Mouse (Mus musculus): ENCODE data around the gene Banf1. TPM values are rescaled to one million over a fixed set of nuclear protein-coding genes. Genes with fewer than 3 reads are reported as not detected.

Gene Banf1
- polyA plus RNA-seq, 2 experiments: 125 to 263 TPM

- H3K27me3 ChIP-seq (ENCODE audit: control insufficient read depth, insufficient read depth, low read length): no peaks in the 10 kb centered on the region
- H3K4me2 ChIP-seq (ENCODE audit: low read depth): no peak overlapping the region
- no peaks in the 10 kb centered on the region for H3K4me1 ChIP-seq (replicated peaks; ENCODE audit: control insufficient read depth in 2 of 2, insufficient read depth in 2 of 2, low read length in 1 of 2)
- no peak overlapping the region for H3K9ac ChIP-seq (replicated peaks)
- H3K9me3 ChIP-seq (ENCODE audit: control insufficient read depth, low read length): no peaks in the 10 kb centered on the region
- TF ChIP-seq EP300 (IDR thresholded peaks at IDR 0.05; ENCODE audit: low read depth): no peak
- TF ChIP-seq CTCF (IDR thresholded peaks at IDR 0.05; ENCODE audit: low read depth): no peak
- H3K4me3 ChIP-seq (ENCODE audit: insufficient read depth in 1 of 2, low read depth in 2 of 2, low read length in 2 of 2): no peak overlapping the region
- DNase-seq (ENCODE audit: low read depth in 3 of 3, low spot score in 3 of 3) (no peak), ATAC-seq (ENCODE audit: insufficient read depth) (no peak)
- H3K36me3 ChIP-seq (replicated peaks; ENCODE audit: control insufficient read depth, insufficient read depth, low read depth): no peaks in the 10 kb centered on the region
- no peak overlapping the region for H3K27ac ChIP-seq
- 72% methylated on average over 19 of the region's 19 CpGs for WGBS (ENCODE audit: insufficient replicate concordance)
Measured at GRCm38 (mm10) chr19:5327970-5328369, 39.0 kb downstream of the Banf1 start.

DNA sequence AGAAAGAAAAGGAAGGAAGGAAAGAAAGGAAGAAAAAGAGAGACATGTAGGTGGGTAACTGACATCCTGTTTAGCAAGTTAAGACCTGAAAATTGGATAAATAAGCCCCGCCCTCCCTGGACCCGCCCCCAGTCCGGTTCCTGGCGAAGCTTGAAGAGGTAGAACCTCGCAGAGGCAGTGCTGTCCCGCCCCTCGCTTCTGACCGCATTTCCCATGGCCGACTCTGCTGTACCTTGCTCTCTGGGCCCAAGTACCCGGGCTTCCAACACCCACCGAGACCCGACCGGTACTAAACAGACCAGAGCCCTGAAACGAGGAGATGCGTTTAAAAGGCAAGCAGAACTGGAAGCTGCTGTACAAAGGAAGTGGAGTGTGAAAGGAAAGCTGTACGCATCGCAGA lies 43.2 kb downstream of the Banf1 start:
- no peak overlapping the region for H3K4me3 ChIP-seq (ENCODE audit: insufficient read depth in 1 of 2, low read depth in 2 of 2, low read length in 2 of 2)
- no peaks in the 10 kb centered on the region for H3K36me3 ChIP-seq (replicated peaks; ENCODE audit: control insufficient read depth, insufficient read depth, low read depth)
- ATAC-seq (ENCODE audit: insufficient read depth) (no peak), DNase-seq (ENCODE audit: low read depth in 3 of 3, low spot score in 3 of 3) (no peak)
- 39% methylated on average over 17 of the region's 17 CpGs for WGBS (ENCODE audit: insufficient replicate concordance)
- no peak for TF ChIP-seq EP300 (IDR thresholded peaks at IDR 0.05; ENCODE audit: low read depth)
- TF ChIP-seq CTCF (IDR thresholded peaks at IDR 0.05; ENCODE audit: low read depth): no peak
- no peak overlapping the region for H3K27ac ChIP-seq
- H3K9me3 ChIP-seq (ENCODE audit: control insufficient read depth, low read length): no peaks in the 10 kb centered on the region
- no peak overlapping the region for H3K9ac ChIP-seq (replicated peaks)
- no peak overlapping the region for H3K4me2 ChIP-seq (ENCODE audit: low read depth)
- no peaks in the 10 kb centered on the region for H3K27me3 ChIP-seq (ENCODE audit: control insufficient read depth, insufficient read depth, low read length)
- no peaks in the 10 kb centered on the region for H3K4me1 ChIP-seq (replicated peaks; ENCODE audit: control insufficient read depth in 2 of 2, insufficient read depth in 2 of 2, low read length in 1 of 2)

Other genes with a start within 250 kb of the Banf1 start
- 2.3 and 3.5 TPM in 2 replicates for gene Klc2, start 248.6 kb downstream of the Banf1 start, polyA plus RNA-seq (2012; rRNA removed)
- gene Klc2, start 248.6 kb downstream of the Banf1 start, polyA plus RNA-seq (2014; fragmentation: Nextera tagmentation; extraction: Ambion mirVana): 1.3 and 1.6 TPM in 2 replicates
- gene Pacs1, start 94.0 kb downstream of the Banf1 start, polyA plus RNA-seq (2012; rRNA removed): 8.3 and 10.5 TPM in 2 replicates
- 8.2 and 9.9 TPM in 2 replicates for gene Pacs1, start 94.0 kb downstream of the Banf1 start, polyA plus RNA-seq (2014; fragmentation: Nextera tagmentation; extraction: Ambion mirVana)
- gene Sf3b2, start 71.7 kb downstream of the Banf1 start, polyA plus RNA-seq (2012; rRNA removed): 45.0 and 52.5 TPM in 2 replicates
- 98.4 and 116 TPM in 2 replicates for gene Sf3b2, start 71.7 kb downstream of the Banf1 start, polyA plus RNA-seq (2014; fragmentation: Nextera tagmentation; extraction: Ambion mirVana)
- 0.03 and 0.08 TPM in 2 replicates for gene Gal3st3, start 68.8 kb downstream of the Banf1 start, polyA plus RNA-seq (2012; rRNA removed)
- 0.04 TPM in 1 of 2 replicates, not detected in the other for gene Gal3st3, start 68.8 kb downstream of the Banf1 start, polyA plus RNA-seq (2014; fragmentation: Nextera tagmentation; extraction: Ambion mirVana)
- not detected in 2 replicates for gene Catsper1, start 31.4 kb downstream of the Banf1 start, polyA plus RNA-seq (2012; rRNA removed)
- gene Catsper1, start 31.4 kb downstream of the Banf1 start, polyA plus RNA-seq (2014; fragmentation: Nextera tagmentation; extraction: Ambion mirVana): not detected in 2 replicates
- gene Cst6, start 17.6 kb downstream of the Banf1 start, polyA plus RNA-seq (2012; rRNA removed): 0.01 and 0.06 TPM in 2 replicates
- 0.43 TPM in 1 of 2 replicates, not detected in the other for gene Cst6, start 17.6 kb downstream of the Banf1 start, polyA plus RNA-seq (2014; fragmentation: Nextera tagmentation; extraction: Ambion mirVana)
- gene Eif1ad, start 427 bp downstream of the Banf1 start, polyA plus RNA-seq (2012; rRNA removed): 18.4 and 22.0 TPM in 2 replicates
- 22.9 and 24.3 TPM in 2 replicates for gene Eif1ad, start 427 bp downstream of the Banf1 start, polyA plus RNA-seq (2014; fragmentation: Nextera tagmentation; extraction: Ambion mirVana)
- gene Sart1, start 21.5 kb upstream of the Banf1 start, polyA plus RNA-seq (2012; rRNA removed): 13.1 and 21.7 TPM in 2 replicates
- gene Sart1, start 21.5 kb upstream of the Banf1 start, polyA plus RNA-seq (2014; fragmentation: Nextera tagmentation; extraction: Ambion mirVana): 24.1 and 26.6 TPM in 2 replicates
- not detected in 2 replicates for gene Tsga10ip, start 35.4 kb upstream of the Banf1 start, polyA plus RNA-seq (2012; rRNA removed)
- gene Tsga10ip, start 35.4 kb upstream of the Banf1 start, polyA plus RNA-seq (2014; fragmentation: Nextera tagmentation; extraction: Ambion mirVana): 0.09 TPM in 1 of 2 replicates, not detected in the other
- 38.6 and 64.0 TPM in 2 replicates for gene Drap1, start 57.8 kb upstream of the Banf1 start, polyA plus RNA-seq (2012; rRNA removed)
- 58.5 and 58.9 TPM in 2 replicates for gene Drap1, start 57.8 kb upstream of the Banf1 start, polyA plus RNA-seq (2014; fragmentation: Nextera tagmentation; extraction: Ambion mirVana)
- 16.7 and 19.9 TPM in 2 replicates for gene AI837181, start 58.0 kb upstream of the Banf1 start, polyA plus RNA-seq (2012; rRNA removed)
- gene AI837181, start 58.0 kb upstream of the Banf1 start, polyA plus RNA-seq (2014; fragmentation: Nextera tagmentation; extraction: Ambion mirVana): 10.7 and 11.9 TPM in 2 replicates
- gene Fosl1, start 80.4 kb upstream of the Banf1 start, polyA plus RNA-seq (2012; rRNA removed): 0.02 TPM in 1 of 2 replicates, not detected in the other
- gene Fosl1, start 80.4 kb upstream of the Banf1 start, polyA plus RNA-seq (2014; fragmentation: Nextera tagmentation; extraction: Ambion mirVana): not detected in 2 replicates
- gene Ccdc85b, start 90.7 kb upstream of the Banf1 start, polyA plus RNA-seq (2012; rRNA removed): 1.00 and 1.4 TPM in 2 replicates
- 1.0 and 1.2 TPM in 2 replicates for gene Ccdc85b, start 90.7 kb upstream of the Banf1 start, polyA plus RNA-seq (2014; fragmentation: Nextera tagmentation; extraction: Ambion mirVana)
- 19.1 and 22.9 TPM in 2 replicates for gene Fibp, start 93.4 kb upstream of the Banf1 start, polyA plus RNA-seq (2012; rRNA removed)
- 20.8 and 30.6 TPM in 2 replicates for gene Fibp, start 93.4 kb upstream of the Banf1 start, polyA plus RNA-seq (2014; fragmentation: Nextera tagmentation; extraction: Ambion mirVana)
- gene Ctsw, start 101.3 kb upstream of the Banf1 start, polyA plus RNA-seq (2012; rRNA removed): 0.27 and 0.37 TPM in 2 replicates
- 0.21 and 0.25 TPM in 2 replicates for gene Ctsw, start 101.3 kb upstream of the Banf1 start, polyA plus RNA-seq (2014; fragmentation: Nextera tagmentation; extraction: Ambion mirVana)
- 11.4 and 17.5 TPM in 2 replicates for gene Efemp2, start 106.8 kb upstream of the Banf1 start, polyA plus RNA-seq (2012; rRNA removed)
- gene Efemp2, start 106.8 kb upstream of the Banf1 start, polyA plus RNA-seq (2014; fragmentation: Nextera tagmentation; extraction: Ambion mirVana): 11.4 and 11.6 TPM in 2 replicates
- 11.3 and 11.4 TPM in 2 replicates for gene Mus81, start 121.2 kb upstream of the Banf1 start, polyA plus RNA-seq (2012; rRNA removed)
- gene Mus81, start 121.2 kb upstream of the Banf1 start, polyA plus RNA-seq (2014; fragmentation: Nextera tagmentation; extraction: Ambion mirVana): 13.8 and 15.6 TPM in 2 replicates
- gene Cfl1, start 123.3 kb upstream of the Banf1 start, polyA plus RNA-seq (2012; rRNA removed): 432 and 443 TPM in 2 replicates
- 1,304 and 1,332 TPM in 2 replicates for gene Cfl1, start 123.3 kb upstream of the Banf1 start, polyA plus RNA-seq (2014; fragmentation: Nextera tagmentation; extraction: Ambion mirVana)
- gene 1700020D05Rik, start 136.6 kb upstream of the Banf1 start, polyA plus RNA-seq (2012; rRNA removed): 0.81 TPM in 2 replicates
- gene 1700020D05Rik, start 136.6 kb upstream of the Banf1 start, polyA plus RNA-seq (2014; fragmentation: Nextera tagmentation; extraction: Ambion mirVana): not detected in 2 replicates
- 9.0 and 9.3 TPM in 2 replicates for gene Snx32, start 143.4 kb upstream of the Banf1 start, polyA plus RNA-seq (2012; rRNA removed)
- 4.7 and 5.5 TPM in 2 replicates for gene Snx32, start 143.4 kb upstream of the Banf1 start, polyA plus RNA-seq (2014; fragmentation: Nextera tagmentation; extraction: Ambion mirVana)
- 0.01 and 0.02 TPM in 2 replicates for gene Ovol1, start 193.5 kb upstream of the Banf1 start, polyA plus RNA-seq (2012; rRNA removed)
- not detected in 2 replicates for gene Ovol1, start 193.5 kb upstream of the Banf1 start, polyA plus RNA-seq (2014; fragmentation: Nextera tagmentation; extraction: Ambion mirVana)
- 1.3 and 1.5 TPM in 2 replicates for gene Ap5b1, start 200.9 kb upstream of the Banf1 start, polyA plus RNA-seq (2012; rRNA removed)
- 1.4 and 1.8 TPM in 2 replicates for gene Ap5b1, start 200.9 kb upstream of the Banf1 start, polyA plus RNA-seq (2014; fragmentation: Nextera tagmentation; extraction: Ambion mirVana)
- gene Rnaseh2c, start 234.7 kb upstream of the Banf1 start, polyA plus RNA-seq (2012; rRNA removed): 69.9 and 87.7 TPM in 2 replicates
- 115 and 129 TPM in 2 replicates for gene Rnaseh2c, start 234.7 kb upstream of the Banf1 start, polyA plus RNA-seq (2014; fragmentation: Nextera tagmentation; extraction: Ambion mirVana)
- 21.0 and 25.6 TPM in 2 replicates for gene Kat5, start 243.1 kb upstream of the Banf1 start, polyA plus RNA-seq (2012; rRNA removed)
- gene Kat5, start 243.1 kb upstream of the Banf1 start, polyA plus RNA-seq (2014; fragmentation: Nextera tagmentation; extraction: Ambion mirVana): 8.5 and 10.0 TPM in 2 replicates